Mouse (Mus musculus): Measurements from ENCODE around the gene Tmem151b.

Gene Tmem151b

DNA sequence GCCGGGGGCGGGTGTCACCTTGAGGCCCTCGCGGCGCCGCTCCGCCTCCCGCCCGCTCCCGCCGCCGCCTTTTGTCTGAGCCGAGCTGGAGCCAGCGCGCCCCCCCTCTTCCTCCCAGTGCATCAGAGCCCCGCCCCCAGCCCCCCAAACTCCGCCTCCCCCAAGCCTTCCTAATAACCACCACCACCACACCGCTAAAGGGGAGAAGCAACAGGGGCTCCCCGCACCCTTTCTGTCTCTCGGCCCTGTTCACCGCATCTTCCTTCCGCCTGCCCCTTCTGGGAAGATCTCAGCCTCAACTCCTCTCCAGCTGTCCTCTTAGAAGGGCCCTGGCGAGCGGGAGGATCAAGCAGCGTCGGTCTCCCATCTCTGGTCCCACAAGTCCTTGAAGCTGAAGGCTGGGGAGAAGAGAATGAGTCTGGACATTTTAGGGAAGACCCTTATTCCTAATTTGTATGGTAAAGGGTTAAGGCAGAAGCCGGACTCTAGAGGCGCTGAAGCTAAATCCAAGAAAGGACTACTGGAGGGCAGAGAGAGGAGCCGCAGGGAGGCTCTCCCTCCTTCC lies at the start of gene Tmem151b:
TSS of gene Tmem151b (minus strand) at position 61 of the 565 bp plus-strand sequence.
- in situ Hi-C loops (cut with MboI, MseI) = loop anchor here (5.0 kb wide), 1 partner anchor 72 kb away; the partner anchor contains the start of gene Spats1

DNA sequence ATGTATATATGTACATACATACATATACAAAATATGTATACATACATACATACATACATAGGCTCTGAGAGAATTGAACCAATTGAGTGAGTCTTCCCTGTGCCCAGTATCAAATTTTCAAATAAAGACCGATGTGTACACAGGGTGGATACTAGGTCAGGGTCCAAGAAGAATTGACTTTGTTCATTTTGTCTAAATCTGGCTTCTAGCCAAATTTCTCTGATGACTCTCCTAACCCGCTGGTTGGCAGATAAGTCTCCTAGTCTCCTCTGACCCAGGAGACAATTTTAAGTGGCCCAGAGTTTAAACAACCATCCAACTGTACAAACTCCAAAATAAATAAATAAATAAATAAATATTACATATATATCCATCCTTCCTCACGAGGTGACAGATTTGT lies 49.4 kb upstream of the Tmem151b start:
- in situ Hi-C loops (cut with MboI, MseI) = no loop called here

DNA sequence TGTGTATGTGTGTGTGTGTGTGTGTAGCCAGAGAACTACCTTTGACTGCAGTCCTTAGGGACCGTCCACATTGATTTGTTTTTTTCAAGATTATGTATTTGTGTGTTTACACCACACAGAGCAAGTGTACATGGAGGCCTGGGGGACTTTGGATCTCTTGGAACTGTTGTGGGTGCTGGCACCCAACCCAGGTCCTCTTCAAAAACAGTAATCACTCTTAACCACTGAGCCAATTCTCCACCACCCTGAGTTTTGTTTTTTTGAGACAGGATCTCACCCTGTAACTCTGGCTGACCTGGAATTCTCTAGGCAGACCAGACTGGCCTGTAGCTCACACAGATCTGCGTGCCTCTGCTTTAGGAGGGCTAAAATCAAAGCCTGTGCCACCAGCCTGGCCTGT lies 48.9 kb upstream of the Tmem151b start:
- in situ Hi-C loops (cut with MboI, MseI) = no loop called here

DNA sequence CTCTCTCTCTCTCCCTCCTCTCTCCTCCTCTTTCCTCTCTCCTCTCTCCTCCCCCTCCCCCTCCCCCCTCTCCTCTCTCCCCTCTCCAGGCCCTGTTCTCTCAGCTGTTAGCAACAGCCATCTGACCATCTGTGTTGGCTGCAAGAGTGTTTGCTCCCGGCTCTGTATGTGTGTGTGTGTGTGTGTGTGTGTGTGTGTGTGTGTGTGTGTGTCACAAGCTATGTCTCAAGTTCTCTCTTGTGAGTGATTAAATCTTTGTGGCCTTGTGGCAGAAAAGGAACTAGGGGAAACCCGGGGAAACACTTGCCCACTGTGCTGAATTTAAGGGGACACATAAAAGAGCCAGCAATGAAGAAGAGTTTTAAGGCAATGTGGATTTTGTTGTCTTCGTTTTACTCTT lies 48.3 kb upstream of the Tmem151b start:
- in situ Hi-C loops (cut with MboI, MseI) = no loop called here

DNA sequence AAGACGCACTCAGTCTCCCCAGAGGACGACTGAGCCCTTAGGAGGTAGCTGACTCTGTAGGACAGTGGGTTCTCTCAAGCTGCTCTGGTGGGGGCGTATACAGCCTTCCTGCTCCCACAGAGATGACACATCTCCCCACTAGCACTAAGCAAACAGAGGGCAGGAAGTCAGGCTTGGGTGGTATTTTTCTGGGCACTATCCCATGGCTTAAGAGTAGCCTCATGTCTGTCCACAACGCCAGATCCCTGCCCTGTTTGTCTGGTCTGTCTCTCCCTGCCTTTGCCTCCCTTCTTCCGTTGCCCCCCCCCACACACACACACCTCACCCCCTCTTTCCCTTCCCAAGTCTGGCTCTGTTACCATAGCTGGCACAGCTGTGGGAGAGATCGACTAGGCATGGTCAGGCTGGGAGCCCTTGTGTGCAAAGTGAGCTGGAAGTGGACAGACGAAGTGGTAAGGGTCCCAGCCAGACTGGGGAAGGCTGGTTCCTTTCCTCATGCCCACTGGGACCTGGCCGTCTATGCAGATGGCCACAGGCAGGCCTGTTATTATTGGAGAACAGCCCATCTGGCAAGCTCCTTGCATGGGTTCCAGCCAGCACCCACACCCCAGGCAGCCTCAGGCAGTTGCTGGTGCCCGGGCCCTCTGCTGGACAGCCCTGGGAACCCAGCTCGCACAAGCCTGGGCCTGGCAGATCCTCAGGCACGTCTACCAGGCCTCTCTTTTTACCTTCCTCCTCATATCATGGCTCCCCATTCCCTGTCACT lies 47.3 kb upstream of the Tmem151b start:
- in situ Hi-C loops (cut with MboI, MseI) = no loop called here

DNA sequence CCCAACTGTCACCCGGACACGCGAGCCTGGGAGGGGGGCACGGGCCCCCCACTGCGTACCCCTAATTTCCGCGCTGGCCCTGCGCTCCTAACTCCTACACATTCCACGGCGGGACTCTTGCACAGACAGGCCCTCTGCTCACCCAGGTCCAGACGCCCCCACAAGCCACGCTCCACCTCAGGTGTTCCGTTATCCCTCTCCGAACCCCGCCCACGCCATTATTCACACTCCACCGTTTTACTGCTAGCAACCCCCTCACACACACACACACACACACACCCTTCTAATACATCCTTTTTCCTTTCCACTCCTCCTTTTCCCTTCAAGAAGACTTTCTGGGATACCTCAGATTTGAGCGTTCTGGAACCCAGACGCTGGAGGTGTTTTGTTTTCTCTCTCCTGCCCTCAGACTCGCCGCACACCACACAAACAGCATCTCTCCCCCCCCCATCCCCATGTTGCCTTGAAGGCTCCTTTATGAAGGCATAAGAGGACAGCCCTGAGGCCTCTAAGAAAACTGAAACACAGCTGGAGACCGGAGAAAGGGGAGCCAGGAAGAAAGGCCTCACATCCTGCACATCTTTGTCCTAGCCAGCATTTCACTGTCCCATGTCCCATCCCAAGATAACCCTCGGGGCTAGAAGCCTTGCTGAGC lies 46.4 kb upstream of the Tmem151b start:
- in situ Hi-C loops (cut with MboI, MseI) = no loop called here

DNA sequence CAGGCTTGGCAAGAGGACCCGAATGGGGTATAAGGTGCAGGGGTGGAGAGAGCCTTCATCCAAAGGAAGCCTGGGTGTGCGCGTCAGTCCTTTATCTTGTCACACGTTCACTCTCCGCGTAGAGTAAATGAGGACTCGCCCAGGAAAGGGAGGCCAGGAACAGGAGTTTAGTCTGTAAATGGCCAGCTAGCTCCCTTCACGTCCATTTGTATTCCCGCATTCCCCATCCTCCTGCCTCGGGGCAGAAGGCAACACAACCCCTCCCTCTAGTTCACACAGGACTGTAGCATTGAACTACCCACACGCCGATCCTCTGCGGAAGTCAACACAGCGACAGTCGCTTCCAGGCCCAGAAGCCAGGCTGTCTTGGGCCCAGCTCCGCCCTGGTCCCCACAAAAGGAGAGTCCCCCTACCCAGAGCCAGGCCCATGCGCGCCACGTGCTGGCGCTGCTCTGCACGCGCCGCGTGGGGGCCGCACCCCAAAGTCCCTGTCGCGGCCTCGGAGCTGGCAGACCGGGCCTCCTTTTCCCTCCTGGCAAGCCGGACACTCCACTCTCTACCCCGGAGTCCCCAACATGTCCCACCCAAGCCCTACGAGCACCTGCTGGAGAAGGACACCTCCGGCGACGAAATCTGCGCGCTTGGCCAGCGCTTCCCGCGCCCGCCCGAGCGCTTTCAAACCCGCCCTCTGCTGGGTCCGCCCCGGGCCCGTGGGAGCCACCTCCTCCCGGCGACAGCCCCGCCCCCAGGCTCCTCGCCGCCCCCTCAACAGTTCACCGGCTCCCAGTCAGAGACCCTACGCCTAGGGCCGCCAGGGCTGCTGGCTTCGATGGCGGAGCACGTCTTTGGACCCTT lies 45.6 kb upstream of the Tmem151b start:
- in situ Hi-C loops (cut with MboI, MseI) = no loop called here

DNA sequence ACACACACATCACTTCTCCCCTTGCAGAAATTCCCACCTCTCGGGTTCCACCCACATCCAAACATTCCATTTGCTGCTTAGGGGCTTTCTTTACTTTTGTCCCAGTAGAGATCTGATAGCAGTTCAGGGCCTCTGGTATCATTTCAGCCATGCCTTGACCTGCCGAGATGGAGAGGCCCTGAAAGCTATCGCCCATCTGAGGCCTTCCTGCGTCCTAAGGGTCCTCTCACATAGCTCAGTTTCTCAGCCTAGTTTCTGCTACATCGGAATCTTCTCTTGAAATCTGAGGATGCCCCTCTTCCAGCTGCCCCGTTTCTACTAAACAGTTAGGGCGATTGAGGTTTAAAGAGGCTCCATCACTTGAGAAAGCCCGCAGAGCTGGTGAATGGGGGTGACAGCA lies 44.7 kb upstream of the Tmem151b start:
- in situ Hi-C loops (cut with MboI, MseI) = no loop called here

DNA sequence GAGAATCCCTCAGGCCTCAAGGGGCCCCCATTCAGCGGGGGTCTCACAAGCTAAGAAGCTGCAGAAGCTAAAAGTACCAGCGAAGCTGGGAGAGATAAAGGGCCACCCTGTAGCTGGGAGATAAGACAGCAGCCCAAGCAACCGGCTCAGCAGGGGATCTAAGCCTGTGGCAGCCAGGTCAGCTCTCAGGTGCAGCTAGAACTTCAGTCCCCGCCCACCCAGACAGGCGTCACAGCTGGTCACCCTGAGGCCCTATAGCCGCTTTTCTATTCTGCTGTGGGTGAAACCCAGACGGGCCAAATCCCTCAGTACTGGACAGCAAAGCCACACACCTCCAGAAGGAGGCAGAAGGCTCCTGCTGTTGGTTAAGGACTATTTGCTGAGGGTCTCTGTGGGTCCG lies 44.0 kb upstream of the Tmem151b start:
- in situ Hi-C loops (cut with MboI, MseI) = no loop called here

DNA sequence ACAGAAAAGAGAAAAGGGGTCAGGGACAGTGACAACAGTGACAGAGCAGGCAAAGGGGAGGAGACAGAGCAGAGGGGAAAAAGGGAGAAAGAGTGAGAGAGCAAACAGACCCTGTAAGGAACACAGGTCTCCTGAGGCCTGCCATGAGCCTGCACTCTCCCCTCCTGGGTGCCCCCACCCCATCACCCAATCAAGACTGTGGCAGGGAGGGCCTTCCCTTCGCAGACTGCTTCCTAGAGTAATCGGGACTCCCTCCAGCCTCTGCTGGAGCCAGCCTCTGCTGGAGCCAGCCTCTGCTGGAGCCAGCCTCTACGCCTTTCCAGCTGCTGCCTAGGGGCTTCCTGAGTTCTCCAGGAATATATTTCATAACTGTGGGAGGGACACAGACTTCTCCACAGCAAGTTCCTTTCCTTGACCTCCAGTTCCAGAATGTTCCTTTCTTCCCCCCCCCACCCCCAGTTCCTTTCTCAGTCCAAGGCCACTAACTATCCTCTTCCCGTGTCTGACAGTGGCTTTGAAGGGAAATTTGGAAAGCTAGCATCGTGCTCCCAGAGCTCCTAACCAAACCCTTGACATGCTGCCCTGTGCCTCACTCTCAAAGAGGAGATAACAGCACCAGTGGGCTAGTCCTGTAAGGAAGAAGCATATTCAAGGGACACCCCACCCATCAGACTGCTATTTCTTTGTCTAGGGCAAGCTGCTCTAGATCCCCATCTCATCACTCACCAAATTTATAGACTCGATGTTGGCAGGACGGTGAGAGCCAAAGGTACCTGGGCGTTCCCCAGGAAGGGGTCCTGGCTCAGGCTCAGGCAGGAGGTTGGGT lies 43.3 kb upstream of the Tmem151b start:
- in situ Hi-C loops (cut with MboI, MseI) = no loop called here

DNA sequence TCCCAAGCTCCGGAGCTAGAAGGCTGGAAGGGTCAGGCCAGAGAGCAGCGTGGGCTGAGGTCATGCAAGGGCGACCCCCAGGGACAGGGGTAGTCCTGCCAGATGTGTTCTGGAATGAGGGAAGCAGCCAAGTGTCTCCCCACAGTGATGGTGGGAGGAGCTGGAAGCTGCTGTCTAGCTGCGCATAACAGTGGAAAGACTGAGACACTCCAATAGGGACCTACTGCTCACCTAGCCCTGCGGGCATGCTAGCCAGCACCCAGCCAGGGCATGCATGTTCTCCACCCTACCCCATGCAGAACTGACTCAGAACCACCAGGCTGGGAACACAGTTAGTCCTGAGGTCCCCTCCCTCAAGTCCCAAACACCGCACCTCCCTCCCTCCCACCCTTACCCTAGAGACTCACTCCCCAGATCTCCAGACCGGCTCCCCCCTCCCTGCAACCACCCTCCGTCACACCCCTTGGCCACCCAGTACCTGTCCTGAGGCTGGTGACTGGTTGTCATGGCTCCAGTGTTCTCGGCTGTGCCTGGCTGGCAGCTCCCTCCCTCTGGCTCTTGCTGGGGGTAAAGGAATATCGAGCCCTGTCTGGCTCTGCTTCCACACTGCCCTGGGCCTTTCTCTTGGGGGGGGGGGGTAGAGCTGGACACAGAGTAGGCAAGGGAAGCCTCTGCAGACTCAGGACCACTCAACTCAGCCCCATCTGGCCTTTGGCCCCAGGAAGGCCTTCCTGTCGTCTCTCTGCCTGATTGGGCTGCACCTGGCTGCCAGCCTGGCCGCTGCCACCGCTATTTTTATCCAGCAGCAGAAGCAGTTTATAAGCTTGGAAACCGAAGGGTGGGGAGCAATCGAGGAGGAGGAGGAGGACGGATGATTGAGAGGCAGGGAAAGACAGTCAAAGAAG lies 42.5 kb upstream of the Tmem151b start:
- in situ Hi-C loops (cut with MboI, MseI) = no loop called here

DNA sequence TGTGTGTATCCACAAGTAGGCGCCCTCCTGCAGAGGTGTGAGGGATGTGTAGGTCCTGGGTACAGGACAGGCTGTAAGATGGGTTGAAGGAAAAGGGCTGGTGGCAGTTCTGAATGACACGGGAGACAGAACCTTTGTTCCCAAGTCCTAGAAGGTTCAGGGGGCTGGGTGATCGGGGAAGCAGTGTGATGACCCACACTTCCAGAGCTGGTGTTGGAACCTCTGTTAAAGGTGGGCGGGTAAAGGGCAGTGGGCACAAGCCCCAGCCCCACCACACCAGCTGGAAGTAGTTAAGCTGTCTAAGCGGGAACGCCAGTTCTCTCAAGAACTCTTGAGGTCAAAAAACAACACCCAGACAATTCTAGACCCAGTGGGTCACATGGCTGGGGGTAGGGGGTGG lies 40.9 kb upstream of the Tmem151b start:
- in situ Hi-C loops (cut with MboI, MseI) = no loop called here

DNA sequence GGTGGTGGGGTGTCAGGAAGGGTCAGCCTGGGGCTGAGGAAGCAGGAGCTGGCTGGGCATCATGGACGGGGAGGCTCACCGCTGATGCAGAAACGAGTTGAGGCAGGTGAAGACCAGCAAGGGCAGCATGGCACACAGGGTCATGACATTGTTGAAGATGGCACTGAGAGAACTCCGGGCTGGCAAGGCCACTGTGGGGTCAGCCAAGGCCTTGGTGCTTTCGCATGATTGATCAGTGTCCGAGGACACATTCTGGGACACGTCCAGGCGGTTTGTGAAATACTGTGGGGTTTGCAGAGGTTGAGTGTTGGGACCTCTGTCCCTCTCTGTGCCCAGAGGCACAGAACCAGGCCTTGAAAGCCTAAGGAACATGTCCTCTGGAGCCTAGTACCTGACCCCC lies 40.4 kb upstream of the Tmem151b start:
- in situ Hi-C loops (cut with MboI, MseI) = loop anchor here (5.0 kb wide), 1 partner anchor 37 kb away; no protein-coding TSS in a partner anchor

DNA sequence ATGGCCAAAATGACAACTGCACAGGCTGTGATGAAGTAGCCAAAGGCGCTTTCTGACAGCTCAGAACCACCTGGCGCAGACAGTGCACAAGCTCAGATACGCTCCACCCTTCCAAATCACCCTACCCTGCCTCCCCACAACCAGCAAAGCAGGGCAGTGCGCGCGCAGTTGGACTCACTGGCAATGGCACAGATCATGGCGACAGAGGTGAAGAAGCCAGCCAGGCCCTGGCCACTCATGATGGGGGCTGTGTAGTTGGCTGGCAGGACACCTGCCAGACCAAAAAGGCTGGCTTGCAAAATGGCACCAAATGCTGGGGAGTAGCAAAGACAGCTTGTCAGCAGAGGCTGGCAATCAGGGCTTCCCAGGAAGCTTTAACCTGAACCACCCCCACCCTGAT lies 39.8 kb upstream of the Tmem151b start:
- in situ Hi-C loops (cut with MboI, MseI) = loop anchor here (5.0 kb wide), 1 partner anchor 38 kb away; no protein-coding TSS in a partner anchor

DNA sequence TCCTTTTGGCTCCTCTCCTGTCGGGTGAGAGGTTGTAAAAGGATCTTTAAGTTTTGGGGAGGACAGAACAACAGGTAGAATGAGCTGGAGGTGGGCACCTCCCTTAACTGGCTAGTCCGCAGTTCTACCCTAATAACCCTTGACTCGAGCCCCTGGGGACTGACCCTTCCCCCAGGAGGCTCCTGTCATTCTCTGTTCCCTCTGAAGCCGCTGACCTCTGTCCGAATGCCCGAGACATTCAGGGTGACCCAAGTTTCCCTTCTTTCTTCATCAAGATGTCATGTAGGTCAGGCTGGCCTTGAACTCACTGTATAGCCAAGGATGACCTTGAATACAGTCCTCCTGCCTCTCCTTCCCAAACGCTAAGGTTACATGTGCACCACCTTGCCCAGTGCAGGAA lies 38.9 kb upstream of the Tmem151b start:
- in situ Hi-C loops (cut with MboI, MseI) = loop anchor here (5.0 kb wide), 1 partner anchor 39 kb away; no protein-coding TSS in a partner anchor

DNA sequence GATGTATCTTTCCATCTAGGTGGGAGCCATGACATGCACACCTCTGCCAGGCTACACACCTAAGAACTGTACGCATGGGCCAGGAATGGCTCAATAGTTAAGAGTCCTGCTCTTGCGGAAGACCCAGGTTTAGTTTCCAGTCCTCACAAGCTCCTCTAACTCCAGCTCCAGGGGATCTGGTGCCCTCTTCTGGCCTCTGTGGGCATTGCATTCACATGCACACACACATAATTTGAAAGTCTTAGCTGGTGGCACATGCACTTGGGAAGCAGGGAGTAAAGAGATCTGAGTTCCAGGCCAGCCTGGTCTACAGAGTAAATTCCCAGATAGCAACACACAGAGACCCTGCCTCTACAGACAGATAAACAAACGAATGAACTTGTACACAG lies 37.0 kb upstream of the Tmem151b start:
- in situ Hi-C loops (cut with MboI, MseI) = loop anchor here (5.0 kb wide), 1 partner anchor 41 kb away; no protein-coding TSS in a partner anchor

DNA sequence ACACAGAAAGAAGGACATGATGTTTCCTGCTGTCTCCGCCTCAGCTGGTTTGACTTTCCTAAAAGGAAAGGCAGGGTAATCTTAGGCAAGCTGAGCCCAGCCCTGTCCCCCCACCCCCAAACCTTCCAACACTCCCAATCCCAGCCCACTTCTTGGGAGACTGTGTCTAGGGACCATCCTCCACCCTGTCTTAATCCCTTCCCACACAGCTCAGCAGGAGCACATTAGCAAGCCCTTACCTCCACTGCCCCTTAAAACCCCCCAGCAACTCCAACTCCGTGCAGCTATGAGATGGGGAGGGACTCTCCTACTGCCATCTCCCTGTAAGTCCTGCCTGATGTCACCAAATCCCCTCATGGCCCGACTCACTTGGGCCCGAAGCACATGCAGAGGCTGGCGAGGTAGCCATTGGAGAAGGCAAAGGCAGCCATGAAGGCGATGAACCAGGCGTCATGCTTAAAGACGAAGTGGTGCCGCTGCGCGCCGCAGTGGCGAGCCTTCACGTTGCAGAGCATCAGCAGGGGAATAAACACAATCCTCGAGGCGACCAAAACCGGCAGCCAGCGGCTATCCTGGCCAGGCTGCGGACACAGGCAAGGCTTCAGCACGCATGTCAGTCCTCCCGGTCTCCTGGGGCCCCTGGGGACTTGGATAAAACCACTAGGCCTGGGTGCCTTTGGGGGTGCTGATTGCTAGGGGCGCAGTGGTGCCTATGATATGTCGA lies 36.4 kb upstream of the Tmem151b start:
- in situ Hi-C loops (cut with MboI, MseI) = loop anchor here (5.0 kb wide), 1 partner anchor 41 kb away; no protein-coding TSS in a partner anchor

DNA sequence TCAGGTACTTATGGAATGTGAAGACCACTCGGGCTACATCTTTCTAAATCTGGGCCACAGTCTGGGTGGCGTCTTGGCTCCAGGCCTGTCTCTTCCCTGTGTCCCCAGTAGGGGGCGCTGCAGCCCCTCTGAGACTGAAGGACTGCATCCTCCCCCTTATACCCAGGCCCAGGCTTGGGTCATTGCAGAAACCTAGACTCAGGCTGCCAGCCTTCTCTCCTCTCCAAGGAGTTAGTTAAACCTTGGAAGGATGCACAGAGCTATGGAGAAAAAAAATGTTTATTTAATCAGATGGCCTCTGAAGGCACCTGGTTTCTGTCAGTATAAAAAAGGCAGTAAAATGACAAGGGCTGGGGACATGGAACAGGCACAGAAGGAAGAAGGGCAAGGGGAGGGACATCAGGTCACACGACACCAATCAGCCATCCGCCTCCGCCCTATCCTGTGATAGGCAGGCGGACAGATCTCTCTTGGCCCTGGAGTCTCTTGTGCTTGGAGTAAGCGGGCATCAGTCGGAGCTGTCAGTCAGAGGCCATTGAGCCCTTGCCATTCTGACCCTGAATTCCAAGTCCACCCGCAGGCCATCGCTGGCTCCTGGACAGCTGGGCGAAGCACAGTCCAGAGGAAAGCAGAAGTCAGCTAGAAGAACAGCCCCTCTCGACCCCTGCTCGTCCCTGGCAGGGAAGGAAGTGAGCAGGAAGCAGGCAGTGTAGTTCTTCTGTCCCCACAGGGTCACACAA lies 35.6 kb upstream of the Tmem151b start:
- in situ Hi-C loops (cut with MboI, MseI) = loop anchor here (5.0 kb wide), 1 partner anchor 42 kb away; no protein-coding TSS in a partner anchor

All from T-helper 2 cell (primary cell).